Comparison of ENCODE assay signal across 16 mouse cellular contexts in the genomic region with DNA sequence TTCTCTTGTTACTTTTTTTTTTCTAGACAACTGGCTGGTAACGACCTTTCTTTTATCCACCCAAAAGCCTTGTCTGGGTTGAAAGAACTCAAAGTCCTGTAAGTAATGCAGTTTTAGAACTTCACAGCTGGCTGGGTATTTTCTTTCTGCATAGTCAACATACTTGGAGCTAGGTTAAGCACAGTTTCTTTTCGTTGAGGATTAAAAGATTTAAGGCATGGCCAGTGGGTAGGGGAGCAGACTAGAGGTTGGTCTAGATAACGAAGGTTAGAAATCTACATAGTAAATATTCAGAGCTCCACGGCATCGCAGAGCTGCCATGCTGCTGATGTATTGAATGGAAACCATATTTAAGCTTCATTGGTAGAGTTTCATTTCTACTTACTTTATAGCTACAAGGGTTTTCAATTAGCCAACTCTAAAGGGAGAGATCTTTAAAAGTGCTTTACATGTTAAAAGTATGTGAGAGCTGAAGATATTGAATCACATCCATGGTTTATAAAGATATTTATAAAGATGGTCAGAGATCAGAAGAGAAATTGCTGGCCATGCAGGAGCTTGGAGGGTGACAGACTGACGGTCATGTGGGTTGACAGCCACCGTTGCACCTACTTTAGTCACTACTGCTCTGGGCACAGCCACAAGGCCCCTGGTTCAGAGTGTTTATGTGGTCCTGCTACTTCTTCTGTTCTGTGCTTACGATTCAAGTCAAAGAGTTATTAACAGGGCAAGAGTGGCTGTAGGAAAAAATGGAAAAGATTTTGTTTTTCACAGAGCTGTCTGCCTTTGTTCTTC. TPM values are rescaled to one million over a fixed set of nuclear protein-coding genes. Genes with fewer than 3 reads are reported as not detected.
DNase-seq lines count a peak whose midpoint lies in the region; ATAC-seq and TF ChIP-seq lines count a peak whose summit lies in the region.
"Had no signal": no experiment of that assay in that cellular context is flagged by ENCODE, and none has a peak within 500 bp of the region (broad histone marks: within the 10 kb centered on the region; RNA-seq: fewer than 3 reads in every experiment).

No protein-coding gene starts in this region.

- no peak overlapping the region for H3K4me2 ChIP-seq in hindbrain, embryonic 11.5 days (replicated peaks; ENCODE audit: low read depth, low read length)
- H3K4me2 ChIP-seq in hindbrain, embryonic 16.5 days (ENCODE audit: low read length) = no peak overlapping the region
- no peak overlapping the region for H3K4me2 ChIP-seq in kidney, postnatal 0 days (ENCODE audit: low read length)

- H3K4me3 ChIP-seq in hindbrain, embryonic 11.5 days (ENCODE audit: low read depth, low read length) = no peak overlapping the region
- no peak overlapping the region for H3K4me3 ChIP-seq in hindbrain, embryonic 16.5 days (ENCODE audit: low read length)
- no peak overlapping the region for H3K4me3 ChIP-seq in embryonic facial prominence, embryonic 10.5 days
- no peak overlapping the region for H3K4me3 ChIP-seq in kidney, postnatal 0 days (replicated peaks; ENCODE audit: low read depth, low read length)

- 0 out of 2 replicates have a peak, but pooled peaks have one; percentile 11 for ATAC-seq in hindbrain, embryonic 11.5 days (ENCODE audit: low FRiP score)
- ATAC-seq in hindbrain, embryonic 16.5 days = no peak
- no peak for ATAC-seq in kidney, postnatal 0 days (replicated peaks; ENCODE audit: low FRiP score, low read depth)

- DNase-seq in hindbrain, embryonic 11.5 days (ENCODE audit: low spot score) = no peak
- DNase-seq in Muller cell, postnatal 12 days (ENCODE audit: inconsistent ontology term) = peak; percentile 62
- no peak for DNase-seq in embryonic facial prominence, embryonic 10.5 days (ENCODE audit: low spot score)
- DNase-seq in kidney, postnatal 0 days (ENCODE audit: low spot score) = peak; percentile 41
- DNase-seq in frontal cortex, postnatal 25 days (ENCODE audit: low spot score in 2 of 2) = no peak
- no peak for DNase-seq in adrenal gland, postnatal 4 days (ENCODE audit: low spot score in 2 of 2)
- no peak for DNase-seq in lung, adult 18-20 months
- DNase-seq: adrenal gland, postnatal 14 days; cerebellum, adult 9-11 months; gastrocnemius, postnatal 10 days; layer of hippocampus, postnatal 36 days; liver; right cerebral cortex, postnatal 25 days had no signal

- H3K9ac ChIP-seq in hindbrain, embryonic 11.5 days (ENCODE audit: low read depth, low read length) = no peak overlapping the region
- no peak overlapping the region for H3K9ac ChIP-seq in hindbrain, embryonic 16.5 days (ENCODE audit: low read depth, low read length)
- H3K9ac ChIP-seq in kidney, postnatal 0 days (ENCODE audit: low read depth, low read length) = no peak overlapping the region

- H3K27me3 ChIP-seq in hindbrain, embryonic 11.5 days (ENCODE audit: control insufficient read depth, insufficient read depth, low read length) = no peaks in the 10 kb centered on the region
- no peaks in the 10 kb centered on the region for H3K27me3 ChIP-seq in hindbrain, embryonic 16.5 days (replicated peaks; ENCODE audit: control insufficient read depth, insufficient read depth, low read length)
- H3K27me3 ChIP-seq in embryonic facial prominence, embryonic 10.5 days (replicated peaks; ENCODE audit: low read depth, poor library complexity, severe bottlenecking) = 0 out of 2 replicates have a peak, but pooled peaks cover 2% of the 10 kb centered on the region
- H3K27me3 ChIP-seq in kidney, postnatal 0 days (ENCODE audit: insufficient read depth, low read length) = no peaks in the 10 kb centered on the region
- H3K27me3 ChIP-seq: CH12.LX had no signal

- H3K36me3 ChIP-seq in hindbrain, embryonic 11.5 days (ENCODE audit: control insufficient read depth, insufficient read depth, low read length) = no peaks in the 10 kb centered on the region
- H3K36me3 ChIP-seq in hindbrain, embryonic 16.5 days (ENCODE audit: control insufficient read depth, insufficient read depth, low read length) = no peaks in the 10 kb centered on the region
- H3K36me3 ChIP-seq in embryonic facial prominence, embryonic 10.5 days (replicated peaks) = peaks cover 7% of the 10 kb centered on the region; the same call in 1 of the 2 replicates
- H3K36me3 ChIP-seq in kidney, postnatal 0 days (ENCODE audit: insufficient read depth, low read length) = no peaks in the 10 kb centered on the region

- 43% methylated on average over 8 of the region's 8 CpGs for WGBS in hindbrain, embryonic 11.5 days
- WGBS in hindbrain, embryonic 16.5 days = 32% methylated on average over 8 of the region's 8 CpGs
- WGBS in embryonic facial prominence, embryonic 10.5 days = 53% methylated on average over 8 of the region's 8 CpGs
- WGBS in kidney, postnatal 0 days = 46% methylated on average over 8 of the region's 8 CpGs

- H3K27ac ChIP-seq in hindbrain, embryonic 11.5 days (ENCODE audit: low read depth, low read length) = 0 out of 2 replicates have a peak overlapping the region, but pooled peaks have one; percentile 51
- no peak overlapping the region for H3K27ac ChIP-seq in hindbrain, embryonic 16.5 days (ENCODE audit: low read depth, low read length)
- H3K27ac ChIP-seq in embryonic facial prominence, embryonic 10.5 days (replicated peaks) = peak overlapping the region; percentile 51
- H3K27ac ChIP-seq in kidney, postnatal 0 days = 0 out of 2 replicates have a peak overlapping the region, but pooled peaks have one; percentile 75
- H3K27ac ChIP-seq: macrophage had no signal

- TF ChIP-seq CTCF in kidney, postnatal 0 days (IDR thresholded peaks at IDR 0.05; ENCODE audit: low read depth) = no peak

- H3K4me1 ChIP-seq in hindbrain, embryonic 11.5 days (replicated peaks; ENCODE audit: control insufficient read depth, insufficient read depth, low read length) = peaks cover 5% of the 10 kb centered on the region
- peaks cover 4% of the 10 kb centered on the region; the same call in 1 of the 2 replicates for H3K4me1 ChIP-seq in hindbrain, embryonic 16.5 days (ENCODE audit: control insufficient read depth, insufficient read depth, low read depth, low read length)
- peaks cover 76% of the 10 kb centered on the region for H3K4me1 ChIP-seq in embryonic facial prominence, embryonic 10.5 days
- H3K4me1 ChIP-seq in kidney, postnatal 0 days (replicated peaks; ENCODE audit: insufficient read depth, low read length) = peaks cover 24% of the 10 kb centered on the region

- H3K9me3 ChIP-seq in hindbrain, embryonic 11.5 days (ENCODE audit: control insufficient read depth, low read length) = no peaks in the 10 kb centered on the region
- no peaks in the 10 kb centered on the region for H3K9me3 ChIP-seq in hindbrain, embryonic 16.5 days (ENCODE audit: control insufficient read depth, low read length)
- H3K9me3 ChIP-seq in embryonic facial prominence, embryonic 10.5 days = no peaks in the 10 kb centered on the region
- H3K9me3 ChIP-seq in kidney, postnatal 0 days (replicated peaks; ENCODE audit: low read length) = no peaks in the 10 kb centered on the region

RNA-seq across cellular contexts. Expression of a gene that starts 27.7 kb away (rescaled TPM):
- 57.4 and 65.0 TPM in 2 replicates for polyA plus RNA-seq in hindbrain, embryonic 11.5 days (2014; fragmentation: Nextera tagmentation; extraction: Ambion mirVana)
- polyA plus RNA-seq in hindbrain, embryonic 16.5 days (2015; fragmentation: Nextera tagmentation; extraction: Ambion mirVana) = 26.0 and 27.7 TPM in 2 replicates
- polyA plus RNA-seq in embryonic facial prominence, embryonic 10.5 days (2016; fragmentation: Nextera tagmentation; extraction: Ambion mirVana) = 57.1 and 63.6 TPM in 2 replicates
- polyA plus RNA-seq in kidney, postnatal 0 days (2015; fragmentation: Nextera tagmentation; extraction: Ambion mirVana) = 42.7 and 45.1 TPM in 2 replicates
- 10 to 100 TPM; 25.0 to 31.0 TPM for total RNA-seq in adrenal gland, postnatal 4 days (2021)

Comparison
In these comparisons a context has a peak if more than half of its experiments do, and no peak if none do; other contexts are left out.
1. DNase-seq: peak in Muller cell, postnatal 12 days (single experiment) and kidney, postnatal 0 days (single experiment); none in hindbrain, embryonic 11.5 days (single experiment), embryonic facial prominence, embryonic 10.5 days (single experiment), frontal cortex, postnatal 25 days (0 of 2), adrenal gland, postnatal 4 days (0 of 2) and lung, adult 18-20 months (0 of 2).